Mouse (Mus musculus) thymus, adult 2 months (tissue): ENCODE measurements around the gene Avil.

ENCODE experiments used
- CTCF ChIP-seq: fragments of 200-500 bp; IDR thresholded peaks from 2 replicates; pipeline ENCODE4 v1.5.1; 2012; ENCODE audit warnings: mild to moderate bottlenecking, control low read depth, low read length, moderate library complexity, borderline replicate concordance; ENCODE audit not compliant: control insufficient read depth, poor library complexity, insufficient read depth; ENCODE audit errors: extremely low read depth
- POLR2A ChIP-seq: fragments of 200-500 bp; IDR thresholded peaks from 2 replicates; pipeline ENCODE4 v1.6.1; 2012; ENCODE audit warnings: mild to moderate bottlenecking, low read length, control low read depth, moderate library complexity; ENCODE audit not compliant: control insufficient read depth, poor library complexity, insufficient read depth; ENCODE audit errors: extremely low read depth

GRCm38 (mm10) chr10:127033301-127033741, 32.8 kb downstream of the Avil start:
- no peak for TF ChIP-seq CTCF
- no peak for TF ChIP-seq POLR2A
